Mouse (Mus musculus) ovary, postnatal 36 days (tissue): ENCODE results near the gene Pdcd7.
"Not testable (repeated sequence)": the region's sequence is repeated elsewhere in the genome, so short reads cannot be mapped to it uniquely, and the experiment has no call there.

ENCODE experiments used
- DNase-seq: peaks from one replicate; pipeline ENCODE4 v3.0.0; 2022; ENCODE audit warnings: low spot score, mixed read lengths

The Pdcd7 gene

GRCm38 (mm10) chr9:65345854-65346475 is at the start of gene Pdcd7:
TSS of gene Pdcd7 (plus strand) at chr9:65346104.
- DNase-seq: peak; percentile 89

- no peak for DNase-seq
Observed at GRCm38 (mm10) chr9:65297056-65297455, 48.8 kb upstream of the Pdcd7 start.

DNA sequence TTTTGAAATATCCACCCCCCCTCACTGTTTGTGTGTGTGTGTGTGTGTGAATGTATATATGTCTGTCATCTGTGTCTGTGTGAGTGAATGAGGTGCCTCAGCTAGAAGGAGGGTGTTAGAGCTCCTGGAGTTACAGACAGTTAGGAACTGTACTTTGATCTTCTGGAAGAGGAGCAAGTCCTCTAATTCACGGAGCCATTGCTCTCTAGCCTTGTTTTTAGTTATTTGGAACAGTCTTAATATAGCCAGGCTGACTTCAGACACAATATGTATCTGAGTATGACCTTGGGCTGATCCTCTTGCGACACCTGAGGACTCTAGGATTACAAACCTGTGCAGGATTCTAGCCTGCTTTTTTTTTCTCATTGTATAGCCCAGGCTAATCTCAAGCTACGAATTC is 47.1 kb upstream of the Pdcd7 start:
- no peak for DNase-seq

GRCm38 (mm10) chr9:65299650-65300049 is 46.3 kb upstream of the Pdcd7 start:
- no peak for DNase-seq

DNA sequence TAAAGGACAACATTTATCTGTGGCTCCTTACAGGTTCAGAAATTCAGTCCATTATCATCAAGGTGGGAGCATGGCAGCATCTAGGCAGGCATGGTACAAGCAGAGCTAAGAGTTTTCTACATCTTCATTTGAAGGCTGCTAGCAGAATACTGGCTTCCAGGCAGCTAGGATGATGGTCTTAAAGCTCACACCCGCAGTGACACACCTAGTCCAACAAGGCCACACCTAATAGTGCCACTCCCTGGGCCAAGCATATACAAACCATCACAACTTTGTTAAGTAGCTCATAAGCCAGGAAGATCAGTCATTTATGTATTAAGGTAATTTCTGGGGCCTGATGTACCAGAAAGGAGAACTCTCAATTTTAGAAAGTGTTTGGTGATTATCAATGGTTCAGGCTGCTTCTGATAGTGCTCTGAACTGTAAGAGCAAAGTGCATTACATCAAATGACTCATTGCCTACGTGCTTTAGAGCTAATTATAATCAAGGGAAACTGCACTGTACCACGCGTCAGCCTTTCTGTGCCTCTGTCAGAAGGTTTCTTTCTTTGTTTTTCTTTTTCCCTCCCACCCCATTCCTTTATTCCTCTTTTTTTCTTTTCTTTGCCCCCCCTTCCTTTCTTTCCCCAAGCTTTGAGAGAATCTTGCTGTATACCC is 43.4 kb upstream of the Pdcd7 start:
- no peak for DNase-seq

DNA sequence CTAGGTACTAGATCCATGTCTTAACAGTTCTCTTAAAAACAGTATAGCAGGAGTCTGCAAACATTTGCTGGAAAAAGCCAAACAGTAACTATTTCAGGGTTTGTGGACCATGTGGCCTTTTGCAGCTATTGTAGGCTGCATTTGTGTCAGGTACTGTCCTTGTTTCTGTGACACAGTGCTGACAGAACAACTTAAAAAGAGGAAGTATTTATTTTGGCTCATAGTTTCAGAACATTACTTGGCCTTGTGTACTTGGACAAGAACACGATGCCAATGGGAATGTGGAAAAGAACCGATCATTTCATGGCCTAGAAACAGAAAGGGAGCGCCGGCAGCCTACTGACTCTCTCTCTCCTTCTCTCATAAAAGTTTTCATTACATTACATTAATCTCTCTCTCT is 42.3 kb upstream of the Pdcd7 start:
- DNase-seq: no peak

DNA sequence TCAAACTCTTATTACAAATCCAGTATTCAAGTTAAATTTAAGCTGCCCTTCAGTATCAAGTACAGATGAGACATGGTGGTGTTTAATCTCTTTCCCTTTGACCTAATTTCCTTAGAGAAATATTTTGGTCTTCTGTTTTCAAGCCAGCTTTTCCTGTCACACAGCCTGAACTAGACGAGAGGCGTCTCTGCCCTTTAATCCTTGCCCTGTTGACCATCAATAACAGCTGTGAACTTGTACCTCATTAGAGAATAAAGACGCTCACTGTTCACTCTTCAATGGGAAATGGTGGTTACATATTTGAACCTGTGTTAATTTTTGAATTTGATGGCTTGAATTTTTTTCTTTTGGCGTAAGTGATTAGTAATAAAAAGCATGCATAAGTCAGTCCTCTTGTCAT is 41.6 kb upstream of the Pdcd7 start:
- no peak for DNase-seq

- DNase-seq: no peak
Observed at GRCm38 (mm10) chr9:65306672-65307071, 39.2 kb upstream of the Pdcd7 start.

- DNase-seq: no peak
Observed at GRCm38 (mm10) chr9:65308011-65308410, 37.9 kb upstream of the Pdcd7 start.

GRCm38 (mm10) chr9:65312669-65313357 is 33.1 kb upstream of the Pdcd7 start:
- no peak for DNase-seq

- no peak for DNase-seq
Observed at GRCm38 (mm10) chr9:65313846-65314245, 32.1 kb upstream of the Pdcd7 start.

DNA sequence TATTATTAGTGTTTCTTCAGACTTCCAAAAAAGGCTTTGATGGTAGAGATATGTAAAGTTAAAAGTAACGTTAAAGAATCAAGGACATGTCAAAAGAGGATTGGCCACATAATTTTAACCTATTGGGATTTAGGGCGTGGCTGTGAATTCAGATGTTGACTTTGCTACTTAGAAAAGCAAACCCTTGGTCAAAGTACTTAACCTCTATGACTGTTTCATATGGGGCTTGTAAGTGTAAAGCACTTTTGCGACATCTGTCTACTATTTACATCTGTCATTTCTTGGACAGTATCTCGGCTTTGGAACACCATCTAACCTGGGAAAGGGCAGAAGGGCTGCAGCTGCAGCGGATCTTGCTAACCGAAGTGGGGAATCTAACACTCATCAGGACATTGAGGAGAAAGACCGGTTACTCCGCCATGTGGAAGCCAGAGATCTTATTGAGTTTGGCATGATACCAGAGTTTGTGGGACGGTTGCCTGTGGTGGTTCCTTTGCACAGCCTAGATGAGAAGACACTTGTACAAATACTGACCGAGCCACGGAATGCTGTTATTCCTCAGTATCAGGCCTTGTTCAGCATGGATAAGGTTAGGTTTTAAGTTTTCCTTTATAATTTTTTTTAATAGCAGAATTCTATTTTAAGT is 23.5 kb upstream of the Pdcd7 start:
- DNase-seq: no peak

DNA sequence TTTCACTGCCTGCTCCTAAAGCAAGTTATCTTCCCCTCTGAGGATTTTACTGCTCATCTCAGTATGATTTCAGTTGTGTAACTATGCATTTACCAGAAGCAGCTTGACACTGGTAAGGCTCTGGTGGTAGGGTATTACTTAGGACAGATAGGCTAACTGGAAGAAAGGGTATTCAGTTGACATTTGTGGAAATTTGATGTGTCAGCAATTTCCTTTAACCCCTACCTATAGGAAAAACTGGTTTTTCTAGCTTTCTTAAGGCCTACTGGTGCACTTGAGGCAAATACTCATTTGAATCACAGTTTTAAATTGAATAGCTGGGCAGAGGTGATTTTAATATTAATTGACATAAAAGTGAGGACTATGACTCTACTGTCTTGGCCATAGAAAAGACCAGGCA is 19.9 kb upstream of the Pdcd7 start:
- no peak for DNase-seq

DNA sequence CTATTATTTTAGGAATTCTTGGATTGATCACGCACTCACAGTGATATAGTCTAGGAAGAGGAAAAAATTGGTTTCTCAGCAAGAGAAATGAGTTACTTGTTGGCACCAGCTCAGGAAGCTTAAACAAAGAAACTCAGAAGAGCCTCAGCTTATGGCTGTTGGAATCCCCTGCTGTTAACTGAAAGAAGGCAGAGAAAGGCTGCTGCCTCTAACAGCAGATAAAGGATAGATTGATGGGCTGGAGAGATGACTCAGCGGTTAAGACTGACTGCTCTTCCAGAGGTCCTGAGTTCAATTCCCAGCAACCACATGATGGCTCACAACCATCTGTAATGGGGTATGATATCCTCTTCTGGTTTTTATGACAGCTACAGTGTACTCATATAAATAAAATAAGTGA is 18.5 kb upstream of the Pdcd7 start:
- no peak for DNase-seq

DNA sequence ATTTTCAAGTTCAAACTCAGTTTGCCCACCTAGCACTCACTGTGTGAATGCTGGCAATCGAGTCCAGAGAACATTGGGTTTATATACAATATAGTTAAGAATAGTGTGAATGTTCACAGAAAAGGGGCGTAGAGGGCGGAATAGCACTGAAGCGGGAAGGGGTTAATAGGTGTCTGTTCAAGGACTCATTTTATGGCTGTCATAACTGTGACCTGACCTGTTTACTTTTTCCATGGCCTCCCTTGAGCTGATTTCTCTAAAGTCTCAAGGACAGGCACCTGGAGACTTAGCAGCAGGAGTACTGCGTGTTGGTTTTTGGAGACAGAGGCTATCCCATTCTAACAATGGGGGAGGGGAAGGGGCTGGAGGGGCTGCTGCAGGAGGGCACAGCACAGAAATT is 11.9 kb upstream of the Pdcd7 start:
- DNase-seq: no peak

- no peak for DNase-seq
Observed at GRCm38 (mm10) chr9:65339146-65339545, 6.8 kb upstream of the Pdcd7 start.

DNA sequence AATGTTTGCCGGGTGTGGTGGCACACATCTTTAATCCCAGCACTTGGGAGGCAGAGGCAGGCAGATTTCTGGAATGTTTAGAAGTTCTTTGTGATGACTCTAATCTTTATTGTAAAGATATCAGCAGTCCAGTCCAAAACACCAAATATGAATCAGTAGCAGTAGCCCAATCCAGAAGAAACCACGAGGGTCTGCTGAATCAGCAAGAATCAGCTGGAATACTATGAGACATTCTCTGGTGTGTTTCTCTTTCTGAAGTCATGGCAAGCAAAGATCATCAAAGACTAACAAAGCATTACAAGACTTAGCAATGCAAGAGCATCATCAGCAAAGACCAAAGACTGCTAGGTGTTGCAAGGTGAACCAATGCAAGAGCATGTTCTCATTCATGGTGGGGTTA is 5.5 kb upstream of the Pdcd7 start:
- DNase-seq: no peak

GRCm38 (mm10) chr9:65345439-65345838 is 465 bp upstream of the Pdcd7 start:
- DNase-seq: not testable (repeated sequence)

DNA sequence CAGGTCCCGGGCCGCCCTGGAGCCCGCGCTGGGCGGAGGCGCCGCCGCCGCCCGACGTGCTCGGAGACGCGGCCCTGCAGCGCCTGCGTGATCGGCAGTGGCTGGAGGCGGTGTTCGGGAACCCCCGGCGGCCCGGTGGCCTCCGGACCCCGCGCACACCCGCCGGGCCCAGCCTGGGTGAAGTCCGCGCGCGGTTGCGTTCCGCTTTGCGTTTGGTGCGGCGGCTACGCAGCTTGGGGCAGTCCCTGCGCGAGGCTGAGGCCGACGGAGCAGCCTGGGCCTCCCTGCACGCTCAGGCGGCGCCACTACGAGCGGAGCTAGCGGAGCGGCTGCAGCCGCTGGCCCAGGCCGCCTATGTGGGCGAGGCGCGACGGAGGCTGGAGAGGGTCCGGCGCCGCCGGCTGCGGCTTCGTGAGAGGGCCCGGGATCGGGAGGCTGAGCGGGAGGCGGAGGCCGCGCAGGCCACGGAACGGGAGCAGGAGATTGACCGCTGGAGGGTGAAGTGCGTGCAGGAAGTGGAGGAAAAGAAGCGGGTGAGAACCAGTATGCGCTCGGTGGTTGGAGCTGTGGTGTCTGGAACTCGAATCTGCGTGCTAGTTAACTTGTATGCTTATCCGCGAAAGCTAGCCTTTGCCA is 690 bp downstream of the Pdcd7 start:
- DNase-seq: peak; percentile 60

- no peak for DNase-seq
Observed at GRCm38 (mm10) chr9:65347112-65347850, 1.4 kb downstream of the Pdcd7 start.

GRCm38 (mm10) chr9:65353251-65353650 is 7.3 kb downstream of the Pdcd7 start:
- DNase-seq: no peak

DNA sequence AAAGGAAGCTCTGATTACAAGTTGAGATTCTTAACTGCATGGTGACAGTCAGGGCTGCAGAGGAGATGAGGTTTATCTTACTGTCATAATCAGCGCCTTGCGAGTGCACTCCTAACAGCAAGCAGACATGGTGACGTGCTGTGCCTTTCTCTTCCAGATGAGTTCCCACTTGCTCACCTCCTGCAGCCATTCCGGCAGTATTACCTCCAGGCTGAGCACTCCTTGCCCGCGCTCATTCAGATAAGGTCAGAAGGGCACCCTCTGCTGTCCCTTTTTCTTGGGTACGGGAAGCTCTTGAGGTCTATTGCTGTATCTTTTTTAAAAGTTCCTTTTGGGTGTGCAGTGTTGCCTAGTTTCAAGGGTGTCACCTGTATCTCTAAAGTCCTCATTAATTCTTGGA is 10.7 kb downstream of the Pdcd7 start:
- no peak for DNase-seq
